Mouse (Mus musculus) C2C12 (cell line): ENCODE measurements around the gene Dnajc10.

ENCODE experiments used
- CTCF ChIP-seq: IDR thresholded peaks from one replicate; pipeline ENCODE4 v1.5.1; 2011; ENCODE audit not compliant: control insufficient read depth, insufficient read depth, insufficient read length
- MAX ChIP-seq: IDR thresholded peaks from one replicate; pipeline ENCODE4 v1.6.1; 2011; ENCODE audit warnings: mild to moderate bottlenecking, control low read depth
- MYOD1 ChIP-seq: IDR thresholded peaks from one replicate; pipeline ENCODE4 v1.6.1; 2011; ENCODE audit warnings: low read depth; ENCODE audit not compliant: control insufficient read depth, insufficient read length
- MYOG ChIP-seq: IDR thresholded peaks from one replicate; pipeline ENCODE4 v1.6.1; 2011; ENCODE audit not compliant: control insufficient read depth, insufficient read length; ENCODE audit errors: extremely low read depth

GRCm38 (mm10) chr2:80356656-80357231, 41.5 kb downstream of the Dnajc10 start:
- TF ChIP-seq CTCF, result no peak
- no peak for TF ChIP-seq MAX
- TF ChIP-seq MYOG, result no peak
- no peak for TF ChIP-seq MYOD1
